Mouse (Mus musculus): ENCODE measurements around the gene Faim2.

Faim2 gene

GRCm38 (mm10) chr15:99527629-99528353 is at the start of gene Faim2:
Gene Faim2 (minus strand): TSS chr15:99528165.
- DNase-seq = no peak

GRCm38 (mm10) chr15:99569123-99569522 is 41.2 kb upstream of the Faim2 start:
- no peak for DNase-seq

GRCm38 (mm10) chr15:99568682-99569081 is 40.7 kb upstream of the Faim2 start:
- no peak for DNase-seq

- peak; percentile 35 for DNase-seq
Measured at GRCm38 (mm10) chr15:99567371-99567770, 39.4 kb upstream of the Faim2 start.

- DNase-seq = no peak
Measured at GRCm38 (mm10) chr15:99560246-99560645, 32.3 kb upstream of the Faim2 start.

- no peak for DNase-seq
Measured at GRCm38 (mm10) chr15:99558947-99559346, 31.0 kb upstream of the Faim2 start.

- no peak for DNase-seq
Measured at GRCm38 (mm10) chr15:99553767-99554166, 25.8 kb upstream of the Faim2 start.

- DNase-seq = no peak
Measured at GRCm38 (mm10) chr15:99549901-99550300, 21.9 kb upstream of the Faim2 start.

GRCm38 (mm10) chr15:99547732-99548131 is 19.8 kb upstream of the Faim2 start:
- DNase-seq = no peak

GRCm38 (mm10) chr15:99546596-99546995 is 18.6 kb upstream of the Faim2 start:
- peak; percentile 15 for DNase-seq

GRCm38 (mm10) chr15:99544047-99544446 is 16.1 kb upstream of the Faim2 start:
- DNase-seq = no peak

GRCm38 (mm10) chr15:99539891-99540290 is 11.9 kb upstream of the Faim2 start:
- DNase-seq = peak; percentile 30

GRCm38 (mm10) chr15:99536889-99537862 is 9.2 kb upstream of the Faim2 start:
- DNase-seq = peak; percentile 46

GRCm38 (mm10) chr15:99532023-99532422 is 4.1 kb upstream of the Faim2 start:
- no peak for DNase-seq

- no peak for DNase-seq
Measured at GRCm38 (mm10) chr15:99531146-99531545, 3.2 kb upstream of the Faim2 start.

- peak; percentile 67 for DNase-seq
Measured at GRCm38 (mm10) chr15:99526681-99527080, 1.3 kb downstream of the Faim2 start.

- DNase-seq = no peak
Measured at GRCm38 (mm10) chr15:99520306-99520705, 7.7 kb downstream of the Faim2 start.

- DNase-seq = no peak
Measured at GRCm38 (mm10) chr15:99519626-99520025, 8.3 kb downstream of the Faim2 start.

- DNase-seq = no peak
Measured at GRCm38 (mm10) chr15:99517715-99518114, 10.2 kb downstream of the Faim2 start.

- DNase-seq = no peak
Measured at GRCm38 (mm10) chr15:99516715-99517114, 11.2 kb downstream of the Faim2 start.

- DNase-seq = peak; percentile 67
Measured at GRCm38 (mm10) chr15:99511797-99512525, 16.0 kb downstream of the Faim2 start.

- DNase-seq = no peak
Measured at GRCm38 (mm10) chr15:99510621-99511020, 17.3 kb downstream of the Faim2 start.

GRCm38 (mm10) chr15:99509840-99510239 is 18.1 kb downstream of the Faim2 start:
- peak; percentile 45 for DNase-seq

Measured in lung, postnatal 36 days (tissue).